In the genomic region with DNA sequence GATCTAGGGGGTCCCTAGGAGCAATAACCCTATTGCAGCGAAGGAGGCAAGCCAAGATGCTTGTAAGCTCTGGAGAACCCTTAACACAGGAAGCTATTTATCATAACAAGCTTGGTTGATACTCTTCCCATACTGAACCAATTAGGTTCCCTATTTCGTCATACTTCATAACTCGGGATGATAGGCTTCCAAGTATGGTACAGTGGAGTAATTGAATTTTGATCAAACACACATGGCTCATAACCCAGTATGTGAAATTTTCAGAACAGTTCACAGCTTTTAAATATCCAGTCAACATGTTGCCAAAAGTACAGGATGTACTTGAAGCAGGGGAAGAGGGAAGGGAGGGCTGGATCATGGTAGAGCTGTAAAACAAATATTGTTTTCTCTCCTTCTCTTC, we compare ENCODE assay signal across 17 mouse cellular contexts.
DNase-seq lines count a peak whose midpoint lies in the region; ATAC-seq and TF ChIP-seq lines count a peak whose summit lies in the region.
"Had no signal": no experiment of that assay in that cellular context is flagged by ENCODE, and none has a peak within 500 bp of the region (broad histone marks: within the 10 kb centered on the region; RNA-seq: fewer than 3 reads in every experiment).

No protein-coding gene starts in this region.

- H3K4me1 ChIP-seq in heart, postnatal 0 days (ENCODE audit: control insufficient read depth, insufficient read depth): peaks cover 9% of the 10 kb centered on the region; the same call in 1 of the 2 replicates
- peaks cover 4% of the 10 kb centered on the region for H3K4me1 ChIP-seq in heart, adult 2 months (ENCODE audit: control insufficient read depth, insufficient read depth, low read length)
- 0 out of 2 replicates have a peak, but pooled peaks cover 11% of the 10 kb centered on the region for H3K4me1 ChIP-seq in lung, postnatal 0 days (ENCODE audit: insufficient read depth, low read depth, low read length)
- H3K4me1 ChIP-seq in midbrain, embryonic 13.5 days (replicated peaks): peaks cover 10% of the 10 kb centered on the region
- H3K4me1 ChIP-seq in midbrain, embryonic 14.5 days (ENCODE audit: control insufficient read depth, insufficient read depth, low read length): peaks cover 11% of the 10 kb centered on the region; the same call in 1 of the 2 replicates

- peak overlapping the region; percentile 43 for H3K27ac ChIP-seq in heart, postnatal 0 days (ENCODE audit: low read depth)
- H3K27ac ChIP-seq in heart, adult 2 months: no peak overlapping the region
- H3K27ac ChIP-seq in lung, postnatal 0 days (ENCODE audit: low read length): peak overlapping the region; percentile 43
- H3K27ac ChIP-seq in midbrain, embryonic 13.5 days: no peak overlapping the region
- no peak overlapping the region for H3K27ac ChIP-seq in midbrain, embryonic 14.5 days (replicated peaks; ENCODE audit: low read depth, low read length)
- H3K27ac ChIP-seq: heart, embryonic 13.5 days; hindbrain, embryonic 14.5 days; kidney, embryonic 15.5 days had no signal

- H3K9me3 ChIP-seq in heart, postnatal 0 days (replicated peaks; ENCODE audit: control insufficient read depth, low read length): no peaks in the 10 kb centered on the region
- no peaks in the 10 kb centered on the region for H3K9me3 ChIP-seq in lung, postnatal 0 days (ENCODE audit: low read length)
- no peaks in the 10 kb centered on the region for H3K9me3 ChIP-seq in midbrain, embryonic 13.5 days
- no peaks in the 10 kb centered on the region for H3K9me3 ChIP-seq in midbrain, embryonic 14.5 days (ENCODE audit: control insufficient read depth, low read length)
- H3K9me3 ChIP-seq: heart, embryonic 13.5 days; kidney, embryonic 15.5 days; megakaryocyte, embryonic 14.5 days had no signal

- no peak for ATAC-seq in heart, postnatal 0 days (ENCODE audit: insufficient read depth, low read depth)
- ATAC-seq in lung, postnatal 0 days: peak; percentile 74
- ATAC-seq in midbrain, embryonic 13.5 days: no peak
- no peak for ATAC-seq in midbrain, embryonic 14.5 days (ENCODE audit: low FRiP score, low TSS enrichment)
- ATAC-seq: Patski had no signal

- 71% methylated on average over 3 of the region's 3 CpGs for whole genome bisulfite sequencing in heart, postnatal 0 days
- 68% methylated on average over 3 of the region's 3 CpGs for WGBS in heart, adult 2 months
- 29% methylated on average over 3 of the region's 3 CpGs for WGBS in lung, postnatal 0 days
- 87% methylated on average over 3 of the region's 3 CpGs for WGBS in midbrain, embryonic 13.5 days
- 89% methylated on average over 3 of the region's 3 CpGs for WGBS in midbrain, embryonic 14.5 days

- no peaks in the 10 kb centered on the region for H3K36me3 ChIP-seq in heart, postnatal 0 days (replicated peaks; ENCODE audit: control insufficient read depth, insufficient read depth, low read length)
- H3K36me3 ChIP-seq in heart, adult 2 months (ENCODE audit: control insufficient read depth, insufficient read depth, low read length): no peaks in the 10 kb centered on the region
- no peaks in the 10 kb centered on the region for H3K36me3 ChIP-seq in lung, postnatal 0 days (ENCODE audit: insufficient read depth, low read length)
- no peaks in the 10 kb centered on the region for H3K36me3 ChIP-seq in midbrain, embryonic 13.5 days
- no peaks in the 10 kb centered on the region for H3K36me3 ChIP-seq in midbrain, embryonic 14.5 days (ENCODE audit: control insufficient read depth, insufficient read depth, low read length)
- H3K36me3 ChIP-seq: heart, embryonic 13.5 days; kidney, embryonic 15.5 days had no signal

- TF ChIP-seq POLR2A in heart, adult 2 months (IDR thresholded peaks at IDR 0.05; ENCODE audit: insufficient read depth, low read depth, low read length): no peak

- no peak overlapping the region for H3K4me2 ChIP-seq in heart, postnatal 0 days (ENCODE audit: low read depth, low read length)
- H3K4me2 ChIP-seq in lung, postnatal 0 days (replicated peaks; ENCODE audit: low read depth, low read length): no peak overlapping the region
- no peak overlapping the region for H3K4me2 ChIP-seq in midbrain, embryonic 13.5 days (replicated peaks)
- no peak overlapping the region for H3K4me2 ChIP-seq in midbrain, embryonic 14.5 days (ENCODE audit: low read length)
- H3K4me2 ChIP-seq: heart, embryonic 13.5 days; hindbrain, embryonic 14.5 days; kidney, embryonic 15.5 days had no signal

- intact Hi-C loops in heart, adult 2 months (cut with DNase I): no loop called here

- peak; percentile 29 for DNase-seq in heart, postnatal 0 days (ENCODE audit: low spot score)
- no peak for DNase-seq in heart, adult 2 months
- DNase-seq in 3T3-L1 (ENCODE audit: low read depth, low spot score) (peak; percentile 85), adipocyte (ENCODE audit: low spot score) (peak; percentile 87)
- peak; percentile 92 for DNase-seq in lung, postnatal 0 days (ENCODE audit: low spot score)
- DNase-seq in midbrain, embryonic 14.5 days: no peak
- DNase-seq: adrenal gland, adult 2 months; cerebellum, postnatal 14 days; thymus, postnatal 4 days had no signal

- no peaks in the 10 kb centered on the region for H3K79me2 ChIP-seq in heart, adult 2 months (replicated peaks; ENCODE audit: control insufficient read depth, insufficient read depth, low read length)

- H3K27me3 ChIP-seq in heart, postnatal 0 days (ENCODE audit: control insufficient read depth, insufficient read depth, low read length): no peaks in the 10 kb centered on the region
- no peaks in the 10 kb centered on the region for H3K27me3 ChIP-seq in heart, adult 2 months (ENCODE audit: control insufficient read depth, insufficient read depth, low read length)
- H3K27me3 ChIP-seq in lung, postnatal 0 days (replicated peaks; ENCODE audit: insufficient read depth, low read length): no peaks in the 10 kb centered on the region
- no peaks in the 10 kb centered on the region for H3K27me3 ChIP-seq in midbrain, embryonic 13.5 days
- H3K27me3 ChIP-seq in midbrain, embryonic 14.5 days (ENCODE audit: control insufficient read depth, insufficient read depth, low read length): no peaks in the 10 kb centered on the region
- H3K27me3 ChIP-seq: heart, embryonic 13.5 days; kidney, embryonic 15.5 days; Patski had no signal

- TF ChIP-seq CTCF in heart, postnatal 0 days (IDR thresholded peaks at IDR 0.05; ENCODE audit: low read depth): no peak
- TF ChIP-seq CTCF in heart, adult 2 months (IDR thresholded peaks at IDR 0.05): no peak
- TF ChIP-seq CTCF in lung, postnatal 0 days (IDR thresholded peaks at IDR 0.05): no peak

- no peak overlapping the region for H3K9ac ChIP-seq in heart, postnatal 0 days (replicated peaks; ENCODE audit: low read depth, low read length)
- no peak overlapping the region for H3K9ac ChIP-seq in heart, adult 2 months (ENCODE audit: low read depth, low read length)
- no peak overlapping the region for H3K9ac ChIP-seq in lung, postnatal 0 days (replicated peaks; ENCODE audit: low read depth)
- H3K9ac ChIP-seq in midbrain, embryonic 13.5 days (replicated peaks): no peak overlapping the region
- H3K9ac ChIP-seq in midbrain, embryonic 14.5 days (replicated peaks; ENCODE audit: low read length): no peak overlapping the region
- H3K9ac ChIP-seq: heart, embryonic 13.5 days; hindbrain, embryonic 14.5 days; kidney, embryonic 15.5 days had no signal

- TF ChIP-seq EP300 in heart, postnatal 0 days (IDR thresholded peaks at IDR 0.05; ENCODE audit: low read depth): no peak
- TF ChIP-seq EP300 in heart, adult 2 months (IDR thresholded peaks at IDR 0.05; ENCODE audit: insufficient read depth, low read depth, low read length): no peak
- TF ChIP-seq EP300 in lung, postnatal 0 days (IDR thresholded peaks at IDR 0.05): peak; percentile 96

- H3K4me3 ChIP-seq in heart, postnatal 0 days (ENCODE audit: low read depth, low read length): no peak overlapping the region
- no peak overlapping the region for H3K4me3 ChIP-seq in heart, adult 2 months
- no peak overlapping the region for H3K4me3 ChIP-seq in lung, postnatal 0 days (ENCODE audit: low read depth, low read length)
- no peak overlapping the region for H3K4me3 ChIP-seq in midbrain, embryonic 13.5 days (replicated peaks)
- H3K4me3 ChIP-seq in midbrain, embryonic 14.5 days (replicated peaks; ENCODE audit: low read depth, low read length): no peak overlapping the region
- H3K4me3 ChIP-seq: erythroblast, embryonic 14.5 days; heart, embryonic 13.5 days; kidney, embryonic 15.5 days; megakaryocyte, embryonic 14.5 days; myocyte had no signal

Comparison
In these comparisons a context has a peak if more than half of its experiments do, and no peak if none do; other contexts are left out.
1. DNase-seq: peak in heart, postnatal 0 days (single experiment), 3T3-L1 (single experiment), adipocyte (single experiment) and lung, postnatal 0 days (single experiment); none in heart, adult 2 months (0 of 2) and midbrain, embryonic 14.5 days (single experiment).
2. H3K27ac ChIP-seq: peak in heart, postnatal 0 days (single experiment) and lung, postnatal 0 days (single experiment); none in heart, adult 2 months (single experiment), midbrain, embryonic 13.5 days (single experiment) and midbrain, embryonic 14.5 days (single experiment).